Mouse (Mus musculus): ENCODE results near the gene Atp4a.

- TF ChIP-seq POLR2A (IDR thresholded peaks at IDR 0.05; ENCODE audit: insufficient read depth, low read length) (no peak), CTCF (IDR thresholded peaks at IDR 0.05; ENCODE audit: low read depth, low read length) (no peak)
Observed at GRCm38 (mm10) chr7:30765173-30765572, 53.2 kb downstream of the Atp4a start.
